Mouse (Mus musculus) forebrain, embryonic 16.5 days (tissue): ENCODE measurements around the gene Lmntd1. TPM values are rescaled to one million over a fixed set of nuclear protein-coding genes. Genes with fewer than 3 reads are reported as not detected.

Source experiments
- ATAC-seq: fragments of 200-750 bp; cut with Nextera tagmentation; 2 replicates; pipeline ENCODE4 v1.8.0; 2017; ENCODE audit warnings: mild to moderate bottlenecking, moderate library complexity
- H3K27ac ChIP-seq: fragments of 300-500 bp; sonication (generic); 2 replicates; pipeline ENCODE4 v1.5.1; 2014; ENCODE audit warnings: low read length, control low read depth
- H3K27me3 ChIP-seq: fragments of 300-500 bp; sonication (generic); replicated peaks from 2 replicates; pipeline ENCODE4 v1.6.1; 2014; ENCODE audit warnings: low read length; ENCODE audit not compliant: control insufficient read depth, insufficient read depth
- H3K36me3 ChIP-seq: fragments of 300-500 bp; sonication (generic); 2 replicates; pipeline ENCODE4 v1.6.1; 2014; ENCODE audit not compliant: control insufficient read depth, insufficient read depth
- H3K4me1 ChIP-seq: fragments of 300-500 bp; sonication (generic); replicated peaks from 2 replicates; pipeline ENCODE4 v1.6.1; 2014; ENCODE audit warnings: low read length; ENCODE audit not compliant: control insufficient read depth, insufficient read depth
- H3K4me2 ChIP-seq: fragments of 300-500 bp; sonication (generic); 2 replicates; pipeline ENCODE4 v1.6.1; 2014; ENCODE audit warnings: mild to moderate bottlenecking, low read length, control low read depth
- H3K4me3 ChIP-seq: fragments of 300-500 bp; sonication (generic); replicated peaks from 2 replicates; pipeline ENCODE4 v1.5.1; 2014; ENCODE audit warnings: mild to moderate bottlenecking, low read length, control low read depth
- H3K9ac ChIP-seq: fragments of 300-500 bp; sonication (generic); replicated peaks from 2 replicates; pipeline ENCODE4 v1.6.1; 2014; ENCODE audit warnings: low read depth, low read length, control low read depth
- H3K9me3 ChIP-seq: fragments of 300-500 bp; sonication (generic); 2 replicates; pipeline ENCODE4 v1.6.1; 2016; ENCODE audit warnings: low read length; ENCODE audit not compliant: control insufficient read depth
- WGBS: fragments of 180-500 bp; shearing (Covaris S2); extraction: QIAGEN DNeasy Blood & Tissue Kit; methylation state at CpG from one replicate; pipeline ENCODE4 v1.1.7; 2014; 5-methylcytosine and 5-hydroxymethylcytosine counted together
- polyA plus RNA-seq: library from polyadenylated mRNA; unstranded; fragments of >200 nt; fragmentation: Nextera tagmentation; extraction: Ambion mirVana; gene quantifications from 2 replicates; pipeline ENCODE4 v1.2.1, GENCODE M21; 2015

Lmntd1 gene
- polyA plus RNA-seq, 1 experiment from 2014 or later, result 0.73 TPM

DNA sequence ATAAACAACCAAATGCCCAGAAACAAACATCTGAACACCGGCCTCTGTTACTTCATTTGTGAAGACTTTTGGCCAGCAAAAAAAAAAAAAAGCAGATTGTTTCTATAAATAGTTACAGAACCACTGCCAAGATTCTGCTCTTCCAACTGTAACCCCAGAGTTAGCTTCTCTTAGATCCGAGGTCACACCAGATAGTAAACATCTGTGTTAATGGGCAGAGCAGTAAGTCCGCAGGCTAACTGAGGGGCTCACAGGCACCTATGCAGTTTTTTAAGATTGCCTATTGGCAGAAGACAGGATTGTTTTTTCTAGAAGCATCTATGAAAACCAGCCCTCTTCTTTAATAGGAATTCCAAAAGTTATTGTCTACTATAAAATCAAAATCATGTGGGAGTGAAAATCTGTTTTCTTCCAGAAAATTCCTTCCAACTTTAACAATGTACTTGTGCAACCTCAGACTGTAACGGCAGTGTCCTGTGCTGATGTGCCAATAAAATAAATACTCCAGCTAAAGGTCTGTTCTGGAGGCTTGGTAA, 26.9 kb upstream of the Lmntd1 start:
- no peak for ATAC-seq
- Histone ChIP-seq H3K4me1 (no peaks in the 10 kb centered on the region), H3K27me3 (no peaks in the 10 kb centered on the region), H3K4me2 (no peak overlapping the region), H3K36me3 (no peaks in the 10 kb centered on the region), H3K4me3 (no peak overlapping the region), H3K9ac (no peak overlapping the region), H3K27ac (no peak overlapping the region), H3K9me3 (peaks cover 3% of the 10 kb centered on the region)
- 90% methylated on average over 4 of the region's 4 CpGs for WGBS

DNA sequence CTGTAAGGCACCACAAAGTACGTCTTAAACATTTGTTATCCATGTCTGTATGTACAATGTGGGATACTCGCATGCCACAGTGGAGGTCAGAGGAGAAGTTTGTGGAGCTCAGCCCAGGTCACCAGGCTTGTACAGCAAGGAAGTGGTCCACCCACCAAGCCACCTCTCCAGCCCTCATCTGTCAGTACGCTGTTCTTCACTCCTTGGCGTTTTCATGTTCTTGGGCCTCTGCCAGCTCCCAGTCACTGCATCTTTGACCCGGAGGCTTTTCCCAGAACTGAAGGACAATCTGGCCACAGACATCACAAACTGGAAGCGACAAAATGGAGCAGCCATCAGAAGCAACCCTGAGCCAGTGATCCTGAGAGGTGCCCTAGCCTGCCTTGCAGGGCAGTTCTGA, 24.1 kb upstream of the Lmntd1 start:
- no peak overlapping the region for H3K4me2 ChIP-seq
- no peaks in the 10 kb centered on the region for H3K27me3 ChIP-seq
- no peak for ATAC-seq
- no peak overlapping the region for H3K27ac ChIP-seq
- no peak overlapping the region for H3K4me3 ChIP-seq
- 84% methylated on average over 6 of the region's 6 CpGs for whole genome bisulfite sequencing
- H3K9me3 ChIP-seq, result peaks cover 3% of the 10 kb centered on the region
- no peak overlapping the region for H3K9ac ChIP-seq
- H3K36me3 ChIP-seq, result no peaks in the 10 kb centered on the region
- no peaks in the 10 kb centered on the region for H3K4me1 ChIP-seq

- Histone ChIP-seq H3K4me3 (no peak overlapping the region), H3K36me3 (no peaks in the 10 kb centered on the region), H3K4me1 (no peaks in the 10 kb centered on the region), H3K4me2 (no peak overlapping the region), H3K9me3 (peaks cover 3% of the 10 kb centered on the region), H3K27me3 (no peaks in the 10 kb centered on the region), H3K27ac (no peak overlapping the region), H3K9ac (no peak overlapping the region)
- no peak for ATAC-seq
- WGBS, result 90% methylated on average over 4 of the region's 4 CpGs
Measured at GRCm38 (mm10) chr6:145636682-145637081, 22.6 kb upstream of the Lmntd1 start.

- no peak overlapping the region for H3K4me3 ChIP-seq
- 88% methylated on average over 2 of the region's 2 CpGs for WGBS
- no peaks in the 10 kb centered on the region for H3K27me3 ChIP-seq
- no peak overlapping the region for H3K4me2 ChIP-seq
- no peak overlapping the region for H3K27ac ChIP-seq
- no peaks in the 10 kb centered on the region for H3K36me3 ChIP-seq
- ATAC-seq, result no peak
- H3K4me1 ChIP-seq, result no peaks in the 10 kb centered on the region
- H3K9me3 ChIP-seq, result no peaks in the 10 kb centered on the region
- no peak overlapping the region for H3K9ac ChIP-seq
Measured at GRCm38 (mm10) chr6:145634454-145634853, 20.3 kb upstream of the Lmntd1 start.

- no peaks in the 10 kb centered on the region for H3K36me3 ChIP-seq
- no peak overlapping the region for H3K27ac ChIP-seq
- H3K9ac ChIP-seq, result no peak overlapping the region
- H3K4me1 ChIP-seq, result no peaks in the 10 kb centered on the region
- no peak overlapping the region for H3K4me3 ChIP-seq
- H3K4me2 ChIP-seq, result no peak overlapping the region
- 53% methylated on average over 6 of the region's 6 CpGs for WGBS
- no peaks in the 10 kb centered on the region for H3K9me3 ChIP-seq
- H3K27me3 ChIP-seq, result no peaks in the 10 kb centered on the region
- no peak for ATAC-seq
Measured at GRCm38 (mm10) chr6:145630269-145630668, 16.1 kb upstream of the Lmntd1 start.

DNA sequence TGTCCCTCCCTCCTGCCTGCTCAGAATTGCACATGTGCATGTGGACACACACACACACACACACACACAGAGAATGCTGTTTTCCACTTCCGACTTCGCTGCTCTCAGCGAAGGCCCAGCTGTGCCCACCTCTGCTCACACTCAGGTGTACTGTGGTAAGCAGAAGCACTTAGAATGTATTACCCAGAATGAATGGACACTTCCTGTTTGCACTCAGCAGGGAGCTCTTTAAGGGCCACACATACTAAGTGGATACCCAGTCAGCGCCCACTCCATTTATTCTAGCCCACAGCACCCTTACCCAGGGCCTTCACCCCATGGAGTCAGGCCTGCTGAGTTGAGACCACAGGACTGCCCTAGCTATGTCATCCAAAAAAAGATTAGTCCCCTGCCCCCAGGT, 9.0 kb upstream of the Lmntd1 start:
- no peak for ATAC-seq
- no peaks in the 10 kb centered on the region for H3K9me3 ChIP-seq
- WGBS, result 85% methylated on average over 4 of the region's 4 CpGs
- no peaks in the 10 kb centered on the region for H3K4me1 ChIP-seq
- H3K27ac ChIP-seq, result no peak overlapping the region
- no peak overlapping the region for H3K9ac ChIP-seq
- no peak overlapping the region for H3K4me2 ChIP-seq
- no peaks in the 10 kb centered on the region for H3K27me3 ChIP-seq
- no peak overlapping the region for H3K4me3 ChIP-seq
- H3K36me3 ChIP-seq, result no peaks in the 10 kb centered on the region

DNA sequence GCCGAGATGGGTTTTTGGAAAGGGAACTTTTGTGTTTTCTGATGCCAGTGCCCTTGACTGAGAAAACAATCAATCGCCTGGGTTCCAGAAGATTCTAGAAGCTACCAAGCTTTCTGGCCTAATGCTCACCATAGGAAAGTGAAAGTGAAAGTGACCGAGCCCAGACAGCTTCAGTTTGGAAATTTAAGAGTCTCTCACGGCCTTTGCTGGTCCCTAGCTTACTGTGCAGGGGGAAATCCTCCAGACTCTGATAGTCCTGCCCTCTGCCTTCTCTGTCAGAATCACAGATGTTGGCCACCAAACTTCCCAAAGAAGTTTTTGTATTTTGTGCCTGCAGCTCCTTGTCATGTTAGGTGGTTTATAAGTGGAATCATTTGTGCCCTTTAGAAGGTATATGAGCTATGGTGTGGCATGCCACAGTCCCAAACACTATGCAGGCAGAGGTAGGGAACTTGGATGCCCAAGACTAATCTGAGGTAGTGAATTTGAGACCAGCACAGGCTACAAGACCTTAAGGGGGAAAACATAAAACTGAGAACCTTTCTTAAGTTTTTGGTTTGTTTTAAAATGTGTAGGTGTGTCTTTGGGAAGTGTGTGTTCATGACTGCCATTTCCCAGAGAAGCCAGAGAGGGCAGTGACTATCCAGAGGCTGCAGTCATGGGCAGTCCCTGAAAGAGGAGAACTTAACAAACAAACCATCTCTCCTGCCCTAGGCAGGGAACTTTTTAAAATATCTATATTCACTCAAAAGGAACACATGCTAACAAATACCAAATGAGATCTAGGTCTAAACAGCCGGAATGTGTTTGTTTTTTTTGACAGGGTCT, 2.5 kb upstream of the Lmntd1 start:
- Histone ChIP-seq H3K36me3 (no peaks in the 10 kb centered on the region), H3K9me3 (no peaks in the 10 kb centered on the region), H3K4me3 (no peak overlapping the region), H3K9ac (no peak overlapping the region), H3K4me2 (no peak overlapping the region), H3K27ac (no peak overlapping the region), H3K4me1 (no peaks in the 10 kb centered on the region), H3K27me3 (no peaks in the 10 kb centered on the region)
- ATAC-seq, result no peak
- 91% methylated on average over 5 of the region's 5 CpGs for WGBS

- Histone ChIP-seq H3K4me1 (no peaks in the 10 kb centered on the region), H3K9me3 (no peaks in the 10 kb centered on the region), H3K9ac (no peak within 1 kb of the TSS), H3K36me3 (no peaks in the 10 kb centered on the region), H3K4me3 (no peak within 1 kb of the TSS), H3K4me2 (no peak within 1 kb of the TSS), H3K27ac (no peak within 1 kb of the TSS), H3K27me3 (no peaks in the 10 kb centered on the region)
- WGBS, result 95% methylated on average over 31 of the region's 31 CpGs
- no peak for ATAC-seq
Measured at GRCm38 (mm10) chr6:145615666-145616210, 1.6 kb upstream of the Lmntd1 start, which contains the start of gene Tuba3b. Tuba3b (plus strand) TSS chr6:145615757.

DNA sequence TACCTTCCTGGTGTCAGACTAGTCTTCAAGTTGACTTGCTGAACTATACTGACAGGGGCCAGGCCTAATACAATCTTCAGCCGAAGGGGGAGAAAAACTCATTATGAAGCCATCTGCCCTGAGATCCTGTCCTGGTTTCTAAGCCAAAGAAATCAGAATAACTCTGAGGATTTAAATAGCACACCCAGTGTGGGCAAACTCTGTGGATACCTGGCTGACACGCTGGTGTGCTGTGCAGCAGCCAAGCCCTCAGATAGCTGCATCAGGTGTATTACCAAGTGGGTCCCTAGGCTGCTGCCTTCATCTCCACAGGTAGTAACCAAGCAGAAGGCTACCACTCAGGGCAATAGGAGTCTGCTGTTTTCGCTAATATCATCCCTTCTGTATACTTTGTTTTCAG, 1.5 kb downstream of the Lmntd1 start:
- WGBS, result 79% methylated on average over 3 of the region's 3 CpGs
- H3K4me3 ChIP-seq, result no peak overlapping the region
- no peak overlapping the region for H3K9ac ChIP-seq
- H3K27me3 ChIP-seq, result no peaks in the 10 kb centered on the region
- no peak overlapping the region for H3K4me2 ChIP-seq
- H3K36me3 ChIP-seq, result no peaks in the 10 kb centered on the region
- no peak overlapping the region for H3K27ac ChIP-seq
- H3K4me1 ChIP-seq, result no peaks in the 10 kb centered on the region
- H3K9me3 ChIP-seq, result no peaks in the 10 kb centered on the region
- no peak for ATAC-seq
